Mouse (Mus musculus) olfactory bulb, adult 2 months (tissue): Measurements from ENCODE around the gene Btbd11. TPM values are rescaled to one million over a fixed set of nuclear protein-coding genes. Genes with fewer than 3 reads are reported as not detected.

Source experiments
- H3K27ac ChIP-seq: fragments of 200-500 bp; 2 replicates; pipeline ENCODE4 v1.5.1; 2012; ENCODE audit warnings: low read depth, low read length; ENCODE audit not compliant: insufficient read depth
- H3K4me1 ChIP-seq: fragments of 200-500 bp; 2 replicates; pipeline ENCODE4 v1.6.1; 2012; ENCODE audit warnings: low read length; ENCODE audit not compliant: control insufficient read depth, insufficient read depth
- H3K4me3 ChIP-seq: fragments of 200-500 bp; 2 replicates; pipeline ENCODE4 v1.5.1; 2012; ENCODE audit warnings: mild to moderate bottlenecking, low read depth, low read length, moderate library complexity; ENCODE audit not compliant: insufficient read depth
- CTCF ChIP-seq: fragments of 200-500 bp; IDR thresholded peaks from 2 replicates; pipeline ENCODE4 v1.5.1; 2012; ENCODE audit warnings: low read depth, mild to moderate bottlenecking, low read length, moderate library complexity; ENCODE audit not compliant: insufficient read depth
- POLR2A ChIP-seq: fragments of 200-500 bp; IDR thresholded peaks from 2 replicates; pipeline ENCODE4 v1.6.1; 2012; ENCODE audit warnings: mild to moderate bottlenecking, low read depth, low read length, moderate library complexity; ENCODE audit not compliant: insufficient read depth
- WGBS: fragments of 180-500 bp; shearing (Covaris S2); methylation state at CpG from one replicate; pipeline ENCODE4 v1.1.7; 2018; 5-methylcytosine and 5-hydroxymethylcytosine counted together
- polyA plus RNA-seq: library from polyadenylated mRNA; stranded (reverse); fragments of >200 nt; gene quantifications from 2 replicates; pipeline ENCODE4 v1.2.4, GENCODE M21; 2012; ENCODE audit warnings: low replicate concordance; ENCODE audit not compliant: missing spikeins, insufficient read depth, insufficient read length

Btbd11 gene
- polyA plus RNA-seq, 1 experiment, result not detected

DNA sequence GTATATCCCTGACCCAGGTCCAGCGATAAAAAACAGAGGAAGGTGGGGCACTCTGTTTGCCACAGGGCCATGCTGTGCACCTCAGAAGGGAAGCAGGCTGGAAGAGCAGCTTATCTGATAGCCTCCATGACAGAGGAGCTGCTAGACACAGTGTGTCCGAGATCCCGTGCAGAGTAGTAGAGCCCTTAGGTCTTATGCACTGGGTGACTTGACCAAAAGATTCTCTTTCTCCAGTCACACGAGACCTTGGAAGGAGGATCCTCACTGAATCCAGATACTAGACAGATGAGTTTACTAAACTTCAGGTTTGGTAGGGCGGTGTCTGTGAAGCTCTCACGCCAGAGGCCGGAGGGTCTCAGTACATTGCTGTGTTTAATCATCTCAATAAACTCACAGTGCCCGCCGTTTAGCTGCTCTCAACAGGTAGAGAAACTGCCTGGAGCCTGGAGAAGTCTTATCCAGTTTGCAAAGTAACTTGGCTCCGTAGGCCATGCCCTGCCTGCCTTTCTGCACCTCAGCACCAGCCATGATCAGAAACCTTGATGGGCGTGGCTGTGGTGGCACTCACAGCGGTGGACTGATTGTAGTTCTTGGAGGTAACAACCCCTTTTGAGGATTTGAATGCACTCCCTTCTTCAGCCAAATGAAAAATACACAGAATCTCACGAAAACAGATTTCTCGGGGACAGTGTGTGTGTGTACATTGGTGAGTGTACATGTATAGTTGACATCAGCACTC is 155.4 kb downstream of the Btbd11 start:
- WGBS, result 95% methylated on average over 14 of the region's 14 CpGs
- no peak overlapping the region for H3K27ac ChIP-seq
- TF ChIP-seq POLR2A (no peak), CTCF (no peak)
- no peaks in the 10 kb centered on the region; the same call in 1 of the 2 replicates for H3K4me1 ChIP-seq
- no peak overlapping the region for H3K4me3 ChIP-seq

- no peak for TF ChIP-seq CTCF
- TF ChIP-seq POLR2A, result no peak
- H3K4me1 ChIP-seq, result no peaks in the 10 kb centered on the region; the same call in 1 of the 2 replicates
- WGBS, result 96% methylated on average over 2 of the region's 2 CpGs
- no peak overlapping the region for H3K4me3 ChIP-seq
- H3K27ac ChIP-seq, result no peak overlapping the region
Measured at GRCm38 (mm10) chr10:85543281-85543680, 156.7 kb downstream of the Btbd11 start.

DNA sequence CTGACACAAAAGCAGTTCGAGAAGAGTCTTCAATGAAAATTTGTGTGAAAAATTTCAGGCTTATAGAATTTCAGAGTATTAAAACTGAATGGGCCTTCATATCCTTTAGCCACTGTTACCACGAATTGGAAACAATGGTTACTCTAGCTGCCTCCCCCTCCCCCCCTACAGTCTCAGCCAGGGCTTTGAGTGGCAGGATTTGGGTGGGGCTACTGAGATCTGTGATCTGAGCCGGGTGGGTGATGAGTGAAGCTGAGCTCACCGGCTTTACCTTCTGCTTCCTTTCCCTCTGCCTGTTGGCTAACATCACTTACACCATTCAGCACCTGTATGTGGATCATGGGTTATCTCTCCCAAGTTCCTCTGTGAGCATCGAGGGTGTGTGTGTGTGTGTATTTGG is 158.4 kb downstream of the Btbd11 start:
- TF ChIP-seq CTCF (no peak), POLR2A (no peak)
- 69% methylated on average over 5 of the region's 5 CpGs for WGBS
- H3K4me1 ChIP-seq, result no peaks in the 10 kb centered on the region; the same call in 1 of the 2 replicates
- H3K4me3 ChIP-seq, result no peak overlapping the region
- no peak overlapping the region for H3K27ac ChIP-seq

DNA sequence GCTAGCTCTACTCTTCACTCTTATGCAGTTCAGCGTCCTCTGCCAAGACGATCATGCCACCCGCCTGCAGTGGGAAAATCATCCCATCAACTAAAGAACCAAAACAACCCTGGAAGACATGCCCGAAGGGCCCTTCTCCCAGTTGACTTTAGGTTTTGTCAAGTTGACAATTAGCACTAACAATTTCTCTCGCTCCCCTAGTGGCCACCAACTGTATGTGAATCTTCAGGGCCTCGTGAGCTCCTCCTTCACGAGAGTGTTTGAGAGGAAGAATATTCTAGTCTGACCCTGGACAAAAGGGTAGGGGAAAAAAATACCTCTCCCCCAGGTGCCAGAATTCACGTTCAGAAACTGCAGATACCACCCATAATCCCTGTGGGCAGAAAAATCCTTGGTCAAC is 168.6 kb downstream of the Btbd11 start:
- 63% methylated on average over 8 of the region's 8 CpGs for WGBS
- H3K4me1 ChIP-seq, result no peaks in the 10 kb centered on the region
- no peak for TF ChIP-seq CTCF
- TF ChIP-seq POLR2A, result no peak
- no peak overlapping the region for H3K4me3 ChIP-seq
- H3K27ac ChIP-seq, result no peak overlapping the region

DNA sequence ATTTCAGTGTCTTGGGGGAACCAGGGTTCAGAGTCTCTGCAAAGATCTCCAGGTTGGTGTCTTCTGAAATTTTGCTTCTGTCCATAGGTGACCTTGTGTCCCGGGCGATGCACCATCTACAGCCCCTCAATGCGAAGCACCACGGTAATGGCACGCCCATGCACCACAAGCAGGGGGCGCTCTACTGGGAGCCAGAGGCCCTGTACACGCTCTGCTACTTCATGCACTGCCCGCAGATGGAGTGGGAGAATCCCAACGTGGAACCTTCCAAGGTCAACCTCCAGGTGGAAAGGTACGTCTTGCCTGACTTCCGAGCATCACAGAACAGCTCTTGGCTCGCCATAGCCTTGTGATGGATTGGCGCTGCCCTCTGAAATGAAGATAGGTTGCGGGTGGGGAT is 174.8 kb downstream of the Btbd11 start:
- no peaks in the 10 kb centered on the region for H3K4me1 ChIP-seq
- TF ChIP-seq CTCF (no peak), POLR2A (no peak)
- no peak overlapping the region for H3K4me3 ChIP-seq
- 91% methylated on average over 14 of the region's 14 CpGs for WGBS
- H3K27ac ChIP-seq, result no peak overlapping the region

DNA sequence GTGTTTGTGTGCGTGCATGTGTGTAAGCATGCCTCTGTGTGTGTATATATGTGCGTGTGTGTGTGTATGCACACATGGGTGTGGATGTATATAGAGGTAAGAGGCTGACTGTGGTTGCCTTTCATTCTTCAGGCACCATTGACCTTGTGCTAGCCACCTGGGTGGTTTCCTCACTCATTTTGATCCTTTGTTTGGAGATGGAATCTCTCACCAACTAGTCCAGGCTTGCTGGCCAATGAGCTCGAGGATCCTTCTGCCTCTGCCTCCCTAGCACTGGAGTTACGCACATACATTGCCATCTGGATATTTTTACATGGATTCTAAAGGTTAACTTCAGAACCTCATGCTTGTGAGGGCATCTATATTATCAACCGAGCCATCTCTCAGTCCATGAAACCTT is 184.8 kb downstream of the Btbd11 start:
- no peak for TF ChIP-seq POLR2A
- TF ChIP-seq CTCF, result no peak
- no peak overlapping the region for H3K27ac ChIP-seq
- H3K4me1 ChIP-seq, result no peaks in the 10 kb centered on the region
- WGBS, result 95% methylated on average over 5 of the region's 5 CpGs
- no peak overlapping the region for H3K4me3 ChIP-seq

GRCm38 (mm10) chr10:85572571-85572970 is 186.0 kb downstream of the Btbd11 start:
- WGBS, result 92% methylated on average over 7 of the region's 7 CpGs
- TF ChIP-seq CTCF (no peak), POLR2A (no peak)
- H3K4me3 ChIP-seq, result no peak overlapping the region
- no peaks in the 10 kb centered on the region for H3K4me1 ChIP-seq
- no peak overlapping the region for H3K27ac ChIP-seq

GRCm38 (mm10) chr10:85577891-85578420 is 191.3 kb downstream of the Btbd11 start:
- TF ChIP-seq POLR2A, result no peak
- TF ChIP-seq CTCF, result no peak
- Histone ChIP-seq H3K27ac (no peak overlapping the region), H3K4me1 (no peaks in the 10 kb centered on the region), H3K4me3 (no peak overlapping the region)
- WGBS, result 75% methylated on average over 6 of the region's 6 CpGs

DNA sequence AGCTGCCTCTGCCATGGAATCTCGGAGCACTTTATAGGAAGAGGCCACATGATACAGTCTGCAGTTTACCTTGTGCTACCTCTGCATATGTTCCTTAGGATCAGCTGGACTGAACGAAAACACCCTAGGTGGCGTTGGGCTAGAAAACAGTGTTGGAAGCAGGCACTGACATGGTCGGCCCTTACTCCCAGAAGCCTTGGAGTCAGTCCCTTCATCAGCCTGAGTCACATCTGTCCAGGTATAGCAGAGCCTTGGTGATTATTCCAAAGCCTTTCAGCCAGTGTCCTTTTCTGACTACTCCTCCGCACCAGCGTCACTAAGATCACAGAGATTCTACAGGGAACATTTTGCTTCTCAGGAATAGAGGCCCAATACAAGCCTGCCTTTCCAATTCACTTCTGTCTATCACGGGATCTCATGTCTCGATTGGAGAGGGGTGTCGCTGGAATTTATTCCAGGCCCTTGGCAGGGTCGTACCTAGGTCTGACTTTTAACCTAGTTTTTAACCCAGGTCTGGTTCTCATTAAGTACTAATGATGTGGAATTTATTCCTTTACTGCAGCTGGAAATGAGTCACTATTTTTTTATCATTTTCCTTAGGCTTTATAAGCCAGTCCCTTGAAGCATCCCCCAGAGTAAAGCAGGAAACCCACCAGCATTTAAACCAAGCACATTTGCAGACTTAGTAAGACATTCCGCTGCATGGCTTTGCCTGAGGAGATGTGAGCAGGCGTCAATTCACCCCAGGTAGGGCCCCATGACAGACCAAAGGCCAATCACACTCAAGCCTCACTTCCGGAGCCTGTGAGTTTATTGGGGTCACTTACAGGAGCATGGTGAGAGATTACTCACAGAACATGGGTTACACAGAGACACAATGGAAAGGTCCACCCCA is 192.2 kb downstream of the Btbd11 start:
- WGBS, result 91% methylated on average over 13 of the region's 13 CpGs
- Histone ChIP-seq H3K4me3 (no peak overlapping the region), H3K27ac (no peak overlapping the region), H3K4me1 (no peaks in the 10 kb centered on the region)
- TF ChIP-seq CTCF, result no peak
- no peak for TF ChIP-seq POLR2A
